Mouse (Mus musculus): Measurements from ENCODE around the gene Cntn5. TPM values are rescaled to one million over a fixed set of nuclear protein-coding genes. Genes with fewer than 3 reads are reported as not detected.

Gene Cntn5
- total and polyA plus RNA-seq, 2 experiments from 2014 or later: 17.6 TPM

DNA sequence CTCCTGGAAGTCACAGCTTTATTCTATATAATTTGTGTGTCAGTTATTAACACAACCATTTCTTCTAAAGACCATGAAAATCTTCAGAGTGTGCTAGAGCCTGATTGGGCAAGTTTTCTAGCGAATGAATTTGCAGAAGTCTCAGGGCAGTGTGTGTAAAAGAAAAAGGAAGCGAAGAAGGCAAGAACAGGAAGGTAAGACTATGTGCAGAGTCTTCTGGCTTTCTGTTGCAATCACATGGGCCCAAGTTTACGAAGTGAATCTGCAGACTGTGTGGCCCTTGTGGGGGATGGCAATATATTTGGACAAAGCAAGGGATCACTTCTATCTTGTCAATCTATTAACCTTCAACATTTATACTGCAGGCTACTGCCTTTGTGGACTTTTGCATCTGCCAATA, 1251.1 kb downstream of the Cntn5 start:
- 83% methylated on average over 3 of the region's 3 CpGs for WGBS
- Histone ChIP-seq H3K27ac (no peak overlapping the region), H3K9ac (replicated peaks; ENCODE audit: low read length) (no peak overlapping the region), H3K36me3 (ENCODE audit: insufficient read depth, low read length) (no peaks in the 10 kb centered on the region), H3K4me2 (ENCODE audit: low read depth, low read length) (no peak overlapping the region), H3K9me3 (ENCODE audit: low read length) (no peaks in the 10 kb centered on the region), H3K4me1 (ENCODE audit: insufficient read depth, low read length) (no peaks in the 10 kb centered on the region), H3K27me3 (ENCODE audit: insufficient read depth, low read length) (no peaks in the 10 kb centered on the region), H3K4me3 (ENCODE audit: low read length) (no peak overlapping the region)
- DNase-seq (ENCODE audit: low spot score) (no peak), ATAC-seq (no peak)
- TF ChIP-seq CTCF (IDR thresholded peaks at IDR 0.05; ENCODE audit: low read depth): no peak

GRCm38 (mm10) chr9:9647361-9647760, 1257.2 kb downstream of the Cntn5 start:
- Histone ChIP-seq H3K4me3 (ENCODE audit: low read length) (no peak overlapping the region), H3K9ac (replicated peaks; ENCODE audit: low read length) (no peak overlapping the region)

GRCm38 (mm10) chr9:9646276-9646675, 1258.3 kb downstream of the Cntn5 start:
- Histone ChIP-seq H3K9ac (replicated peaks; ENCODE audit: low read length) (no peak overlapping the region), H3K27me3 (ENCODE audit: insufficient read depth, low read length) (no peaks in the 10 kb centered on the region), H3K9me3 (ENCODE audit: low read length) (no peaks in the 10 kb centered on the region), H3K4me1 (ENCODE audit: insufficient read depth, low read length) (no peaks in the 10 kb centered on the region), H3K36me3 (ENCODE audit: insufficient read depth, low read length) (no peaks in the 10 kb centered on the region), H3K4me2 (ENCODE audit: low read depth, low read length) (no peak overlapping the region), H3K4me3 (ENCODE audit: low read length) (no peak overlapping the region), H3K27ac (no peak overlapping the region)
- WGBS: 79% methylated on average over 1 of the region's 1 CpGs
- no peak for ATAC-seq
- no peak for TF ChIP-seq CTCF (IDR thresholded peaks at IDR 0.05; ENCODE audit: low read depth)
- DNase-seq (ENCODE audit: low spot score): no peak

More at GRCm38 (mm10) chr9:9647361-9647760, 1257.2 kb downstream of the Cntn5 start:
- ATAC-seq (no peak), DNase-seq (ENCODE audit: low spot score) (no peak)
- Histone ChIP-seq H3K36me3 (ENCODE audit: insufficient read depth, low read length) (no peaks in the 10 kb centered on the region), H3K4me1 (ENCODE audit: insufficient read depth, low read length) (no peaks in the 10 kb centered on the region), H3K27ac (no peak overlapping the region), H3K4me2 (ENCODE audit: low read depth, low read length) (no peak overlapping the region), H3K27me3 (ENCODE audit: insufficient read depth, low read length) (no peaks in the 10 kb centered on the region), H3K9me3 (ENCODE audit: low read length) (no peaks in the 10 kb centered on the region)
- TF ChIP-seq CTCF (IDR thresholded peaks at IDR 0.05; ENCODE audit: low read depth): no peak
- 76% methylated on average over 3 of the region's 3 CpGs for WGBS

Small RNA genes within 50 kb of the gene (microRNA-seq; reads per million reads assigned to microRNA genes)
- gene Gm24496: 0 reads per million in 2 experiments
- 0 reads per million in 2 experiments for gene Gm25086
- gene Gm26195: 0 reads per million in 2 experiments
- 0 reads per million in 2 experiments for gene Mir6237
